Mouse (Mus musculus) small intestine, adult 2 months (tissue): Measurements from ENCODE around the gene Tbc1d25.

ENCODE experiments used
- CTCF ChIP-seq: fragments of 200-500 bp; IDR thresholded peaks from 2 replicates; pipeline ENCODE4 v1.5.1; 2012; ENCODE audit warnings: low read depth, mild to moderate bottlenecking, control low read depth, inconsistent platforms, low read length, moderate library complexity, mixed read lengths; ENCODE audit not compliant: insufficient replicate concordance, insufficient read length; ENCODE audit errors: extremely low read depth
- POLR2A ChIP-seq: fragments of 200-500 bp; IDR thresholded peaks from 2 replicates; pipeline ENCODE4 v1.6.1; 2012; ENCODE audit warnings: low read depth, mild to moderate bottlenecking, control low read depth, inconsistent platforms, low read length, moderate library complexity

DNA sequence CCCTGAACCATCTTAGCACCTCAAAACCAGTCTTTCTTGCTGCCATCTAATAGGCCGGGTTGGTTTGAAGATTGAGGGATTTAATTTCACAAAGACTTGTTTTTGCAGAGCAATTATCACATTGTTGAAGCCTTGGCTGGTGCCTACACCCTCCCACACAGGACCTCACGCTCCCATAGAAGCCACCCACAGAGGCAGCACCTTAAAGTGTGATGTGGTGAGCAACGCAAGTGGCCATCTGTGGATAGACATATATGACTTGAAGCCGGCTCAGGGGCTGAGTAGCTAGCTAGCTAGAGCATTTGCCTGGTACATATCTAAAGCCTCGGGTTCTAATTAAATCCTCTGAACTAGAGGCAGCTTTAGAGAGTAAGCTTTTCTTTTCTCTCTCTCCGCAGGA, 41.4 kb upstream of the Tbc1d25 start:
- TF ChIP-seq CTCF (no peak), POLR2A (no peak)
